Mouse (Mus musculus) pancreas, adult 10 weeks (tissue): Measurements from ENCODE around the gene Hist1h2bm. TPM values are rescaled to one million over a fixed set of nuclear protein-coding genes. Genes with fewer than 3 reads are reported as not detected.

ENCODE experiments used
- polyA plus RNA-seq: library from polyadenylated mRNA; stranded (reverse); fragments of 350-450 nt; fragmentation: Illumina TruSeq; extraction: RNeasy Lipid Tissue Mini Kit (QIAGEN cat#74804); gene quantifications from one replicate; pipeline ENCODE4 v1.2.3, GENCODE M21; 2015; ENCODE audit warnings: low read depth, low replicate concordance; ENCODE audit not compliant: insufficient read depth

Gene Hist1h2bm
- not detected for polyA plus RNA-seq

DNA sequence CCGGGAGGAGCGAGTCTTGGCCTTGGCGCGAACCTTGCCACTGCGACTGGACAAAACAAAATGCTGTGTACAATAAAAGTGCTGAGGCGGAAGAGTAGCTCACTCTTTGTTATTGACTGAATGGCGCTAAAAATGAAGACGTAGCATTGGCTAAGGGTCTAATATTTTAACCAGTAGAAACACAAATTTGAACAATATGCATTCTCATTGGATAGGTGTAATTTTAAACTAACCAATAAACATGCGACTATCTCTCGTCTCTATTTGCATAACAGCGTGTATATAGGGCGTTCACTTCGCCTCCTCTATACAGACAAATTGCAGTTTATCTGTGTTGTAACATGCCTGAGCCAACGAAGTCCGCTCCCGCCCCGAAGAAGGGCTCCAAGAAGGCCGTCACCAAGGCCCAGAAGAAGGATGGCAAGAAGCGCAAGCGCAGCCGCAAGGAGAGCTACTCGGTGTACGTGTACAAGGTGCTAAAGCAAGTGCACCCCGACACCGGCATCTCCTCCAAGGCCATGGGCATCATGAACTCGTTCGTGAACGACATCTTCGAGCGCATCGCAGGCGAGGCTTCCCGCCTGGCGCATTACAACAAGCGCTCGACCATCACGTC, at the start of gene Hist1h2bm:
TSS of gene Hist1h2bm (plus strand) at position 288 of the 616 bp plus-strand sequence.

DNA sequence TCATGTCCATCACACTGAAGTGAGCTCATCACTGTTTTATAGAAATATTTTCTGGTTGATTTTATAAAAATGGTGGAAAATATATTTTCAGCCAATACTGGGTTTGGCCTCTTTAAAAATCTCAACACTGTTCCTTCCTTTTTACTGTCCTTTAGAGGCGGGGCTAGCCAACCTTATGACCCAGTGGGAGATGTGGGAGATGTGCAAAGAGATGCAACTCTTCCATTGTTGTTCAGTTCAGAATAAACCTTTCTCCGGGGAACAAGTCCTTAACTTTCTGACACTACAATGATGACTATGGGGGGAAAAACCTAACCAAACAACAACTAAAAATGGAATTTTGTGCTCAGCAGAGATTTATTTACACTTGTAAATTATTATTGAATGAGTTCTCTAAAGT, 44.5 kb upstream of the Hist1h2bm start, which contains the start of gene Olfr1360:
TSS of gene Olfr1360 (minus strand) at position 101 of the 400 bp plus-strand sequence.

DNA sequence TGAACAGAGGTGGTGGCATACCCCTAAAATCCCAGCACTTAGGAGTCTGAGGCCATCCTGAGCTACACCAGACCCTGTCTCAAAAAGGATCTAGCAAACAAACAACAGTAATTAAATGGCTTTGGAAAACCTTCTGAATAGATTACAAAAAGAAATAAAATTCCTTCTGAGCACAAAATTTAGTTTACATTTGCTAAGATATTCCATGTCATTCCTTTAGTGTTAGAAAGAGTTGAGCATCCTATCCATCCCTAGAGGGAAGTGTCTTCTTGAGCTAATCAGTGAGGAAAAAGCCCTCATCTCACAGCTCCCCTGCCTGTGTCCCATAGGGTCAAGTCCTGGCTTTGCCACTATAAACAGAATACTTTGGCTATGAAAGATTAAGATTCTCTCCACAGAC, 24.0 kb upstream of the Hist1h2bm start, which contains the start of gene Olfr1359:
TSS of gene Olfr1359 (plus strand) at position 301 of the 400 bp plus-strand sequence.

DNA sequence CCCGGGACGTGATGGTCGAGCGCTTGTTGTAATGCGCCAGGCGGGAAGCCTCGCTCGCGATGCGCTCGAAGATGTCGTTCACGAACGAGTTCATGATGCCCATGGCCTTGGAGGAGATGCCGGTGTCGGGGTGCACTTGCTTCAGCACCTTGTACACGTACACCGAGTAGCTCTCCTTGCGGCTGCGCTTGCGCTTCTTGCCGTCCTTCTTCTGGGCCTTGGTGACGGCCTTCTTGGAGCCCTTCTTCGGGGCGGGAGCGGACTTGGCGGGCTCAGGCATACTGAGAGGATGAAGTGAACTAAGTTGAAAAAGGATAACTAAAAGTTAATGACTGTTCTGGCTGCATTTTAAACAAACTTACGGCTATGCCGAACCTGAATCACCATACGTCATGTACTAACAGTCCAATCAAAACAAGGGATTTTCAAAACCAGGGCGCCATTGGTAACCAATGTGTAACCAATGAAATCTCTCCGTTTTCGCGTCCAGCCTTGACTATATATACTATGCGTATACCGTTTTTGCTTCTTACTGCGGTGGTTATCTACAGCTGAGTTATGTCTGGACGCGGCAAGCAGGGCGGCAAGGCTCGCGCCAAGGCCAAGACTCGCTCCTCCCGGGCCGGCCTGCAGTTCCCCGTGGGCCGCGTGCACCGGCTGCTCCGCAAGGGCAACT, 5.8 kb upstream of the Hist1h2bm start, which contains the start of the genes Hist1h2bl and Hist1h2ai:
TSS of gene Hist1h2bl (minus strand) at position 280 of the 676 bp plus-strand sequence.
TSS of gene Hist1h2ai (plus strand) at position 559 of the 676 bp plus-strand sequence.

DNA sequence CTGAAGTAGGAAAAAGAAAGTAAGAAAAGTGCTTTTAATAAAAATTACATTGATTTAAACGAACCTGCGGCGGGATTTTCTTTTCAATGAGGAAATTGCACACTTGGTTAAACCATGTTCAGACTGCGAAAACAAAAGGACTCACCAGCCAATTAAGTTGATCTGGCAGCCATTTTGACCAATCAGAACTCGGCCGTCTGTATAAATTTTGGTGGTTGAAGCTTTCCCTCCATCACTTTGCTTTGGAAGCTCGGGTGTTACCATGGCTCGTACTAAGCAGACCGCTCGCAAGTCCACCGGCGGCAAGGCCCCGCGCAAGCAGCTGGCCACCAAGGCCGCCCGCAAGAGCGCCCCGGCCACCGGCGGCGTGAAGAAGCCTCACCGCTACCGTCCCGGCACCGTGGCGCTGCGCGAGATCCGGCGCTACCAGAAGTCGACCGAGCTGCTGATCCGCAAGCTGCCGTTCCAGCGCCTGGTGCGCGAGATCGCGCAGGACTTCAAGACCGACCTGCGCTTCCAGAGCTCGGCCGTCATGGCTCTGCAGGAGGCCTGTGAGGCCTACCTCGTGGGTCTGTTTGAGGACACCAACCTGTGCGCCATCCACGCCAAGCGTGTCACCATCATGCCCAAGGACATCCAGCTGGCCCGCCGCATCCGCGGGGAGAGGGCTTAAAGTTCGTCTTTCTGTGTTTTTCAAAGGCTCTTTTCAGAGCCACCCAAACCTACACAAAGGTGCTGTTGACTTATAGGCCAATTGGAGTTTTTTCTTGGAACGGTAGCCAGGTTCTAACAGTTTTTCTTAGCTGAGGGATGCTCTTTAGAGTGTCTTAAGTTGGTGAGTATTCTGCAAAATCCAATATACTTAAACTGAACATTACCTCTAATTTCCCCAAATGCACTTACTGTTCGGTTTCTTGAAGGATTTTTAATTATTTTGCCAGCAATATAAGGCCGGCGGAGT, 4.2 kb upstream of the Hist1h2bm start, which contains the start of gene Hist1h3h:
TSS of gene Hist1h3h (plus strand) at position 263 of the 961 bp plus-strand sequence.

DNA sequence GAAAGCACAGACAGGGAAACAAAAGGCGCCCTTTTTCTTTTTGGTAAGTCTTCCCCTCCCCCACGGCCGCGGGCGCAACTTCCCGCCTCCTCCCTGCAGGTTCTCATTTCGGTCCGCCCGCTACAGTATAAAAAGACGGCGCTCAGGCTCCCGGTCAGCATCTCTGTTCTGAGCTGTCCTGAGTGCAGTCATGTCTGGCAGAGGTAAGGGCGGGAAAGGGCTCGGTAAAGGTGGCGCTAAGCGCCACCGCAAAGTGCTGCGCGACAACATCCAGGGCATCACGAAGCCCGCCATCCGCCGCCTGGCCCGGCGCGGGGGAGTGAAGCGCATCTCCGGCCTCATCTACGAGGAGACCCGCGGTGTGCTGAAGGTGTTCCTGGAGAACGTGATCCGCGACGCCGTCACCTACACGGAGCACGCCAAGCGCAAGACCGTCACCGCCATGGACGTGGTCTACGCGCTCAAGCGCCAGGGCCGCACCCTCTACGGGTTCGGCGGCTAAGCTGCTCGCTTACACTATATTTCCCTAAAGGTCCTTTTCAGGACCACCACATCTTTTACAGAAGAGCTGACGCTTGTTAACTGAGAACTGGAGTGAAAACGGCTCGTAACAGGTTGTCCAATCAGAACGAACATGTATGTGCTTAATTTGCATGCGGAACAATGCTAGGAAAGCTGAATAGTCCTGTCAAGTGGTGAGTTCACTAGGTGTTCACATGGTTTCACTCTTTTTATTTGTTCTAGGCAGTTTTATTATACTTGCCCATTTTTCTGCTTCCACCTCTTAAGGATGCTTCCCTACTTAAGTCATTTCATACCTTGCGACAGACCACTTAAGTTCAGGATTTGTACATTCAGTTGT, 13.3 kb downstream of the Hist1h2bm start, which contains the start of gene Hist1h4j:
TSS of gene Hist1h4j (plus strand) at position 159 of the 862 bp plus-strand sequence.

DNA sequence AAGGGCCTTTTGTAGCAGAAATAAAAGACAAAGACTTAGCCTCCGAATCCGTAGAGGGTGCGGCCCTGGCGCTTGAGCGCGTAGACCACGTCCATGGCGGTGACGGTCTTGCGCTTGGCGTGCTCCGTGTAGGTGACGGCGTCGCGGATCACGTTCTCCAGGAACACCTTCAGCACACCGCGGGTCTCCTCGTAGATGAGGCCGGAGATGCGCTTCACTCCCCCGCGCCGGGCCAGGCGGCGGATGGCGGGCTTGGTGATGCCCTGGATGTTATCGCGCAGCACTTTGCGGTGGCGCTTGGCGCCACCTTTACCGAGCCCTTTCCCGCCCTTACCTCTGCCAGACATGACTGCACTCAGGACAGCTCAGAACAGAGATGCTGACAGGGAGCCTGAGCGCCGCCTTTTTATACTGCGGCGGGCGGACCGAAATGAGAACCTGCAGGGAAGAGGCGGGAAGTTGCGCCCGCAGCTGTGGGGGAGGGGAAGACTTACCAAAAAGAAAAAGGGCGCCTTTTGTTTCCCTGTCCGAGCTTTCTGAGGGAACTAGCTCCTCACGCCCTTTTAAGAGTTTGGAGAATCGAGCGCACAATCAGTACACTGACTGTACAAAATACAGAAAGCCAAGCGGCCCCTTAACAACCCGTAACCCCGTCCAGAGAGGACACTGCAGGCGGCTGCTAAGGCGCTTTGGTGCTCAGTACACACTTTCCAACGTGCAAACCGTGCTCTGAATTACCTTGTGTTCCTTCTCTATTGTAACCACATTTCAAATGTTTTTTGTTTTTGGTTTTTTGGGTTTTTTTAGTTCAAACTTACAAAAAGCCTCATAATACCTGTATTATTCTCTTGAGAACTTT, 28.5 kb downstream of the Hist1h2bm start, which contains the start of gene Hist1h4k:
TSS of gene Hist1h4k (minus strand) at position 347 of the 859 bp plus-strand sequence.

DNA sequence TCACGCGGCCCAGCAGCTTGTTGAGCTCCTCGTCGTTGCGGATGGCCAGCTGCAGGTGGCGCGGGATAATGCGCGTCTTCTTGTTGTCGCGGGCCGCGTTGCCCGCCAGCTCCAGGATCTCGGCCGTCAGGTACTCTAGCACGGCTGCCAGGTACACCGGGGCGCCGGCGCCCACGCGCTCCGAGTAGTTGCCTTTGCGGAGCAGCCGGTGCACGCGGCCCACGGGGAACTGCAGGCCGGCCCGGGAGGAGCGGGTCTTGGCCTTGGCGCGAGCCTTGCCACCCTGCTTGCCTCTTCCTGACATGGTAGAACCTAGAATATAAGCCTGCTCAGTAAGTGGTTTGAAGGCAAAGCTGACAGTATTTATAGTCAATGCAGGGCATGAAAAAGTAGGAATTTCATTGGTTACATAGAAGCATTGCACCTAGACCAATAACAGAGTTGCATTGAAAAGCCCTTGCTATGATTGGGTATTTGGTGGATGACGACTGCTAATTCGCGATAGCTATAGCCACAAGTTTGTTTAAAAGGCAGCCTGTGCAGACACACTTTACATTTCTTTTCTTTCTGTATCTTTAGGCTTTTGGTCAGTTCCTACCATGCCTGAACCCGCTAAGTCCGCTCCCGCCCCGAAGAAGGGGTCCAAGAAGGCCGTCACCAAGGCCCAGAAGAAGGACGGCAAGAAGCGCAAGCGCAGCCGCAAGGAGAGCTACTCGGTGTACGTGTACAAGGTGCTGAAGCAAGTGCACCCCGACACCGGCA, 31.9 kb downstream of the Hist1h2bm start, which contains the start of the genes Hist1h2ak and Hist1h2bn:
TSS of gene Hist1h2ak (minus strand) at position 304 of the 762 bp plus-strand sequence.
TSS of gene Hist1h2bn (plus strand) at position 600 of the 762 bp plus-strand sequence.

Other genes with a start within 250 kb of the Hist1h2bm start
- 0.92 TPM for gene Zkscan4, start 243.1 kb upstream of the Hist1h2bm start, polyA plus RNA-seq
- not detected for gene Gm10065, start 242.6 kb upstream of the Hist1h2bm start, polyA plus RNA-seq
- not detected for gene AK157302, start 226.8 kb upstream of the Hist1h2bm start, polyA plus RNA-seq
- gene Gm11273, start 220.6 kb upstream of the Hist1h2bm start, polyA plus RNA-seq, result not detected
- 2.1 TPM for gene Zkscan8, start 190.9 kb upstream of the Hist1h2bm start, polyA plus RNA-seq
- not detected for gene Olfr1366, start 179.2 kb upstream of the Hist1h2bm start, polyA plus RNA-seq
- not detected for gene Olfr1535, start 162.2 kb upstream of the Hist1h2bm start, polyA plus RNA-seq
- not detected for gene Olfr1364, start 140.3 kb upstream of the Hist1h2bm start, polyA plus RNA-seq
- not detected for gene Olfr1362, start 108.0 kb upstream of the Hist1h2bm start, polyA plus RNA-seq
- gene Olfr11, start 79.5 kb upstream of the Hist1h2bm start, polyA plus RNA-seq, result not detected
- gene Olfr1361, start 58.7 kb upstream of the Hist1h2bm start, polyA plus RNA-seq, result not detected
- gene Olfr1360, start 44.6 kb upstream of the Hist1h2bm start, polyA plus RNA-seq, result not detected
- gene Olfr1359, start 23.9 kb upstream of the Hist1h2bm start, polyA plus RNA-seq, result not detected
- gene Hist1h2bl, start 5.9 kb upstream of the Hist1h2bm start, polyA plus RNA-seq, result not detected
- gene Hist1h2ai, start 5.6 kb upstream of the Hist1h2bm start, polyA plus RNA-seq, result not detected
- not detected for gene Hist1h3h, start 4.4 kb upstream of the Hist1h2bm start, polyA plus RNA-seq
- not detected for gene Hist1h4j, start 13.0 kb downstream of the Hist1h2bm start, polyA plus RNA-seq
- gene Hist1h4k, start 28.5 kb downstream of the Hist1h2bm start, polyA plus RNA-seq, result not detected
- gene Hist1h2ak, start 31.8 kb downstream of the Hist1h2bm start, polyA plus RNA-seq, result not detected
- not detected for gene Hist1h2bn, start 32.1 kb downstream of the Hist1h2bm start, polyA plus RNA-seq
- gene Hist1h1b, start 58.6 kb downstream of the Hist1h2bm start, polyA plus RNA-seq, result not detected
- not detected for gene Hist1h3i, start 61.3 kb downstream of the Hist1h2bm start, polyA plus RNA-seq
- not detected for gene Hist1h2an, start 65.2 kb downstream of the Hist1h2bm start, polyA plus RNA-seq
- gene Hist1h2bp, start 65.4 kb downstream of the Hist1h2bm start, polyA plus RNA-seq, result not detected
- gene Hist1h2bq, start 88.2 kb downstream of the Hist1h2bm start, polyA plus RNA-seq, result not detected
- gene Hist1h2ao, start 88.4 kb downstream of the Hist1h2bm start, polyA plus RNA-seq, result not detected
- gene Hist1h4m, start 89.7 kb downstream of the Hist1h2bm start, polyA plus RNA-seq, result not detected
- gene Hist1h4n, start 110.2 kb downstream of the Hist1h2bm start, polyA plus RNA-seq, result not detected
- not detected for gene Hist1h2ap, start 111.5 kb downstream of the Hist1h2bm start, polyA plus RNA-seq
- gene Hist1h2br, start 111.7 kb downstream of the Hist1h2bm start, polyA plus RNA-seq, result 0.76 TPM
- gene Zfp184, start 223.1 kb downstream of the Hist1h2bm start, polyA plus RNA-seq, result 1.2 TPM